Mouse (Mus musculus) hindbrain, embryonic 12.5 days (tissue): ENCODE measurements around the gene Sap30l. TPM values are rescaled to one million over a fixed set of nuclear protein-coding genes. Genes with fewer than 3 reads are reported as not detected.
"Not testable (repeated sequence)": the region's sequence is repeated elsewhere in the genome, so short reads cannot be mapped to it uniquely, and the experiment has no call there.

Source experiments
- ATAC-seq: fragments of 200-750 bp; cut with Nextera tagmentation; 2 replicates; pipeline ENCODE4 v1.8.0; 2017; ENCODE audit warnings: moderate TSS enrichment; ENCODE audit not compliant: low FRiP score
- H3K27ac ChIP-seq: fragments of 300-500 bp; sonication (generic); 2 replicates; pipeline ENCODE4 v1.5.1; 2016; ENCODE audit warnings: mild to moderate bottlenecking
- H3K27me3 ChIP-seq: fragments of 300-500 bp; sonication (generic); 2 replicates; pipeline ENCODE4 v1.6.1; 2016; ENCODE audit warnings: mild to moderate bottlenecking
- H3K36me3 ChIP-seq: fragments of 300-500 bp; sonication (generic); 2 replicates; pipeline ENCODE4 v1.6.1; 2016; ENCODE audit warnings: mild to moderate bottlenecking
- H3K4me1 ChIP-seq: fragments of 300-500 bp; sonication (generic); 2 replicates; pipeline ENCODE4 v1.6.1; 2016
- H3K4me2 ChIP-seq: fragments of 300-500 bp; sonication (generic); replicated peaks from 2 replicates; pipeline ENCODE4 v1.6.1; 2016; ENCODE audit warnings: mild to moderate bottlenecking
- H3K4me3 ChIP-seq: fragments of 300-500 bp; sonication (generic); 2 replicates; pipeline ENCODE4 v1.5.1; 2016; ENCODE audit warnings: mild to moderate bottlenecking
- H3K9ac ChIP-seq: fragments of 300-500 bp; sonication (generic); 2 replicates; pipeline ENCODE4 v1.6.1; 2016; ENCODE audit warnings: mild to moderate bottlenecking, moderate library complexity
- H3K9me3 ChIP-seq: fragments of 300-500 bp; sonication (generic); replicated peaks from 2 replicates; pipeline ENCODE4 v1.6.1; 2016; ENCODE audit warnings: mild to moderate bottlenecking
- WGBS: fragments of 180-500 bp; shearing (Covaris S2); methylation state at CpG from one replicate; pipeline ENCODE4 v1.1.7; 2016; 5-methylcytosine and 5-hydroxymethylcytosine counted together
- polyA plus RNA-seq: library from polyadenylated mRNA; unstranded; fragments of >200 nt; fragmentation: Nextera tagmentation; extraction: Ambion mirVana; gene quantifications from 2 replicates; pipeline ENCODE4 v1.2.1, GENCODE M21; 2016

Gene Sap30l
- polyA plus RNA-seq, 1 experiment from 2014 or later = 20.8 TPM

GRCm38 (mm10) chr11:57835331-57835730, 33.9 kb downstream of the Sap30l start:
- Histone ChIP-seq H3K4me3 (no peak overlapping the region), H3K4me2 (no peak overlapping the region), H3K4me1 (peaks cover 8% of the 10 kb centered on the region; the same call in 1 of the 2 replicates), H3K9ac (no peak overlapping the region), H3K9me3 (no peaks in the 10 kb centered on the region), H3K27me3 (peaks cover 98% of the 10 kb centered on the region), H3K36me3 (no peaks in the 10 kb centered on the region), H3K27ac (no peak overlapping the region)
- ATAC-seq = no peak
- 12% methylated on average over 2 of the region's 2 CpGs for WGBS

- Histone ChIP-seq H3K9me3 (no peaks in the 10 kb centered on the region), H3K36me3 (no peaks in the 10 kb centered on the region), H3K4me2 (no peak overlapping the region), H3K27ac (no peak overlapping the region), H3K4me3 (no peak overlapping the region), H3K27me3 (peaks cover 98% of the 10 kb centered on the region), H3K9ac (no peak overlapping the region), H3K4me1 (peaks cover 8% of the 10 kb centered on the region; the same call in 1 of the 2 replicates)
- WGBS = 4% methylated on average over 3 of the region's 3 CpGs
- no peak for ATAC-seq
Observed at GRCm38 (mm10) chr11:57835931-57836330, 34.5 kb downstream of the Sap30l start.

DNA sequence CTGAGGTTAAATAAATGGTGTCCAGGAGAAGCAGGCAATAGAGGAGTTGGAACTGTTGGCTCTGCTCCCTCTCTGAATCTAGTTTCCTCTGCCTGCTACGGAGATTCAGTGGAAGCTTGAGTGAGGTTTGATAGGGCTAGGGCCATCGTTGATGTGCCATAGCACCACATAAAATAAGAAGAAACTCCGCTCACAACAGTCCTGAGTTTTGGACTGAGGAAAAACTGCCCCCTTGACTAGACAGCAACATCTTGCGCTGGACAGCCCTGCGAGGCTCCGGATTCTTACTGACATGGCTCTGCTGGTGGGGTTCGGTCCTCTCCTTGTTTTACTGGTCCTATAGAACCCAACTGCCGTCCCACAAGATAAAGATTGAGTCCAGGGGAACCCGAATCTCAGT, 35.0 kb downstream of the Sap30l start:
- no peak for ATAC-seq
- H3K4me2 ChIP-seq = no peak overlapping the region
- peaks cover 8% of the 10 kb centered on the region; the same call in 1 of the 2 replicates for H3K4me1 ChIP-seq
- H3K9ac ChIP-seq = no peak overlapping the region
- H3K9me3 ChIP-seq = no peaks in the 10 kb centered on the region
- no peak overlapping the region for H3K4me3 ChIP-seq
- peaks cover 98% of the 10 kb centered on the region for H3K27me3 ChIP-seq
- H3K36me3 ChIP-seq = no peaks in the 10 kb centered on the region
- WGBS = 2% methylated on average over 9 of the region's 9 CpGs
- no peak overlapping the region for H3K27ac ChIP-seq

GRCm38 (mm10) chr11:57836872-57837680, 35.6 kb downstream of the Sap30l start:
- no peak overlapping the region for H3K27ac ChIP-seq
- H3K9ac ChIP-seq = no peak overlapping the region
- H3K36me3 ChIP-seq = no peaks in the 10 kb centered on the region
- no peak overlapping the region for H3K4me2 ChIP-seq
- ATAC-seq = no peak
- peaks cover 8% of the 10 kb centered on the region; the same call in 1 of the 2 replicates for H3K4me1 ChIP-seq
- H3K27me3 ChIP-seq = peaks cover 97% of the 10 kb centered on the region
- no peaks in the 10 kb centered on the region for H3K9me3 ChIP-seq
- 1% methylated on average over 38 of the region's 38 CpGs for WGBS
- H3K4me3 ChIP-seq = no peak overlapping the region; the same call in 1 of the 2 replicates

DNA sequence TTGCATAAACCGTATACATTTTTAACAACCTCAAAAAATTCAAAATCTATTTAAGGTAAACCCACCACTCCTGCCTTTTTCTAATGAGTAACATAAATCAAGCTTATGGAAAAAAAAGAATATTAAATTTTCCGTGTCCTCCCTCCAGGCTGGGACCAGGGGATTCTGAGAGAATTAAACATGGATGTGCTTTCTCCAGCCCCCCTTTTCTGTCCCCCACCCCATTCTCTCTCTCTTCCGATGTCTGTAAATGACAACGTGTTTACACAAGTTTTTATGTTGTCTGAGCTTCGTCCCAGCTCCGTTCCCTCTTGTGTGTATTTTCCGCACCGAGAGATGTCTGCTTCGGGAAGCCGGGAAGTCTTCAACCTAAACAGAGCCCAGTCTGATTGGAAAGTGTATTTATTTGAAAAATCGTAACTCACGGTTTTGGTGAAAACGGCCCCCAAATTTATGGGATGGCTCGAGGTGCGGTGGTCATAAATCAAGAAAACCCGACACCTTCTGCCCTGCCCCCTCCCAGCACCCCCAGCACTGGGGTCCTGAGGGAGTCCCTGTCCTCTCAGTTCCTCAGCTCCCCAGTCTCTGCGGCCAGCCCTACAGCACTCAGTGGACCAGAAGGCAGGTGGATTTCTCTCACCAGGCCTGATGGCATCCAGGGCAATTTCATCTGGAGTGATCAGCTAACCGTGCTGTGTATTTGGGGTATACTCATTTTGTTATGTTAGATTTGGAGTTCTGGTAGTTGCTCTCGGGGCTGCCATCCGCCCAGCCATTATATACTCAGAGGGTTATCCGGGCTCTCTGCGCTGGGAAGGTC, 36.6 kb downstream of the Sap30l start:
- Histone ChIP-seq H3K9me3 (no peaks in the 10 kb centered on the region), H3K9ac (no peak overlapping the region), H3K27me3 (peaks cover 97% of the 10 kb centered on the region), H3K4me3 (no peak overlapping the region), H3K4me2 (no peak overlapping the region), H3K27ac (no peak overlapping the region), H3K4me1 (peaks cover 8% of the 10 kb centered on the region; the same call in 1 of the 2 replicates), H3K36me3 (no peaks in the 10 kb centered on the region)
- no peak for ATAC-seq
- 6% methylated on average over 22 of the region's 22 CpGs for WGBS

GRCm38 (mm10) chr11:57840986-57841385, 39.5 kb downstream of the Sap30l start:
- H3K4me1 ChIP-seq = peaks cover 3% of the 10 kb centered on the region; the same call in 1 of the 2 replicates
- H3K27ac ChIP-seq = no peak overlapping the region
- H3K4me3 ChIP-seq = no peak overlapping the region
- H3K9me3 ChIP-seq = no peaks in the 10 kb centered on the region
- no peak overlapping the region for H3K4me2 ChIP-seq
- no peak overlapping the region for H3K9ac ChIP-seq
- no peak for ATAC-seq
- peaks cover 80% of the 10 kb centered on the region for H3K27me3 ChIP-seq
- H3K36me3 ChIP-seq = no peaks in the 10 kb centered on the region
- 17% methylated on average over 10 of the region's 10 CpGs for WGBS

DNA sequence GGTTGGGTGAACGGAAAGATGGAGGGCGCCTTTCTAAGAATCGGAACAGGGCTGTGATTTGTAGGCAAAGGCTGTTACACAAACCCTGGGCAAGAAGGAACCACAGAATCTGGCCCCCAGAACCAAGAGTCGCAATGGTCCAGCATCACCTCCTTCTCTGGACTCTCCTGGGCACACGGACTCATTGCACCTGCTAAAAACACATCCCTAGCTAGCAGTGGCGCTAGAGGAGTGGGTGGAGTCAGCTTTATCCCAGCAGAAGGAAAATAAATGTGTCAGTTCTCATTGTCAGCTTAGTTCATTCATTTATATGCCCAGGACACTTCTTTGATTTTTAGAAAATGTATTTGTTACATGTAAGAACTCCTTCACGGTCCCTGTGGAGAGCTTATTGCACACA, 40.0 kb downstream of the Sap30l start:
- H3K9ac ChIP-seq = no peak overlapping the region
- no peak overlapping the region for H3K4me2 ChIP-seq
- H3K4me3 ChIP-seq = no peak overlapping the region
- peaks cover 3% of the 10 kb centered on the region; the same call in 1 of the 2 replicates for H3K4me1 ChIP-seq
- peaks cover 77% of the 10 kb centered on the region for H3K27me3 ChIP-seq
- ATAC-seq = no peak
- H3K36me3 ChIP-seq = no peaks in the 10 kb centered on the region
- WGBS = 31% methylated on average over 7 of the region's 7 CpGs
- no peak overlapping the region for H3K27ac ChIP-seq
- H3K9me3 ChIP-seq = no peaks in the 10 kb centered on the region

DNA sequence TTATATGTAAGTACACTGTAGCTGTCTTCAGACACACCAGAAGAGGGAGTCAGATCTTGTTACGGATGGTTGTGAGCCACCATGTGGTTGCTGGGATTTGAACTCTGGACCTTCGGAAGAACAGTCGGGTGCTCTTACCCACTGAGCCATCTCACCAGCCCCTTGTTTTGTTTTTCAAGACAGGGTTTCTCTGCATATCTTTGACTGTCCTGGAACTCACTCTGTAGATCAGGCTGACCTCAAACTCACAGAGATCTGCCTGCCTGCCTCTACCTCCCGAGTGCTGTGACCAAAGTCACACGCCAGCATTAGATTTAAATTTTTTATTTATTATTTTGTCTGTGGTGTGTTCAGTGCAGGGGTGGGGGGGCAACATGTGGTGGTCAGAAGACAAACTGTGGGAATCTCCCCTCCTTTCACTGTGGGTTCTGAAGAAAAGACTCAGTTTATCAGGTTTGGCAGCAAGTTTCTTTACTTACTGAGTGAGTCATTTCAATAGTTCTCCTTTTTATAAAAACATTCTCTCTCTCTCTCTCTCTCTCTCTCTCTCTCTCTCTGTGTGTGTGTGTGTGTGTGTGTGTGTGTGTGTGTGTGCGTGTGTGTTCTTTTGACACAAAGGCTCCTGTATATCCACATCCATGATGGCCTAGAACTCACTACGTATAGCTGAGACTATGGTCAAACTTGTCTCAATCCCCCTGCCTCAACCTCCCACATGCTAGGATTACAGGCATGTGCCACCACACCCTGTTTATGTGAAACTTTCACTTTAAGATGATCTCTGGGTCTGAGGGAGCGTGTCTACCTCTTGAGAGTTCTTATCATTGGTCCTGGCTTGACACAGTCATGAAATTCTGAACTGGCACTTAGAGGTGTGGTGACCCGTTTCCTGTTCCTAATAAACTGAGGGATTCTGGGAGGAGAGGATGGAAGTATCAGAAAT, 45.3 kb downstream of the Sap30l start:
- not testable (repeated sequence) for H3K4me2 ChIP-seq, H3K36me3 ChIP-seq, H3K4me1 ChIP-seq, ATAC-seq, H3K9me3 ChIP-seq, H3K4me3 ChIP-seq, H3K9ac ChIP-seq, H3K27ac ChIP-seq
- WGBS = 84% methylated on average over 7 of the region's 9 CpGs
- H3K27me3 ChIP-seq = peaks cover 49% of the 10 kb centered on the region

DNA sequence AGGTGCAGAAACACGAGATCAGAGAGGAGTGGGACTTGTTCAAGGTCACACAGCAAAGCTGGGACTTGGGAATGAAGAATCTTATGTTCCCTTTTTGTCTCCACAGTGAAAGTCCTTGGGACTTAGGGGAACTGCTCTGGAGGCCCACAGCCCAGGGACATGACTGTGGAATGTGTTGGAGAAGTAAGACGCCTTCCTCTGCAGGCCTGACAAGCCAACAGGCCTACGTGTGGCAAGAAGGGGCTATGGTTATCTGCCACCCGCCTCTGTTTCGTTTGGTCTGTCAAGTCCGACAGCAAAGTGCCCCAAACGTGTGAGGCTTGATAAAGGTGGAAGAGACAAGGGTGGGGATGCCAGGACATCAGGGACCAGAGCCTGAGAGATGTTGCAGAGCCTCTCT, 46.0 kb downstream of the Sap30l start:
- no peak overlapping the region for H3K27ac ChIP-seq
- ATAC-seq = no peak
- no peaks in the 10 kb centered on the region for H3K36me3 ChIP-seq
- H3K9ac ChIP-seq = no peak overlapping the region
- WGBS = 68% methylated on average over 7 of the region's 7 CpGs
- no peak overlapping the region for H3K4me3 ChIP-seq
- peaks cover 43% of the 10 kb centered on the region for H3K27me3 ChIP-seq
- no peaks in the 10 kb centered on the region for H3K9me3 ChIP-seq
- H3K4me1 ChIP-seq = no peaks in the 10 kb centered on the region
- H3K4me2 ChIP-seq = no peak overlapping the region

GRCm38 (mm10) chr11:57850298-57850697, 48.9 kb downstream of the Sap30l start:
- no peak overlapping the region for H3K4me2 ChIP-seq
- 55% methylated on average over 7 of the region's 7 CpGs for WGBS
- H3K9me3 ChIP-seq = no peaks in the 10 kb centered on the region
- H3K27ac ChIP-seq = no peak overlapping the region
- no peak overlapping the region for H3K9ac ChIP-seq
- ATAC-seq = no peak
- no peaks in the 10 kb centered on the region for H3K36me3 ChIP-seq
- H3K4me3 ChIP-seq = no peak overlapping the region
- H3K27me3 ChIP-seq = peaks cover 32% of the 10 kb centered on the region
- H3K4me1 ChIP-seq = no peaks in the 10 kb centered on the region

GRCm38 (mm10) chr11:57850931-57851330, 49.5 kb downstream of the Sap30l start:
- Histone ChIP-seq H3K9me3 (no peaks in the 10 kb centered on the region), H3K4me1 (no peaks in the 10 kb centered on the region), H3K27ac (no peak overlapping the region), H3K36me3 (no peaks in the 10 kb centered on the region), H3K4me3 (no peak overlapping the region), H3K27me3 (peaks cover 25% of the 10 kb centered on the region), H3K9ac (no peak overlapping the region), H3K4me2 (no peak overlapping the region)
- WGBS = 47% methylated on average over 3 of the region's 3 CpGs
- ATAC-seq = no peak

DNA sequence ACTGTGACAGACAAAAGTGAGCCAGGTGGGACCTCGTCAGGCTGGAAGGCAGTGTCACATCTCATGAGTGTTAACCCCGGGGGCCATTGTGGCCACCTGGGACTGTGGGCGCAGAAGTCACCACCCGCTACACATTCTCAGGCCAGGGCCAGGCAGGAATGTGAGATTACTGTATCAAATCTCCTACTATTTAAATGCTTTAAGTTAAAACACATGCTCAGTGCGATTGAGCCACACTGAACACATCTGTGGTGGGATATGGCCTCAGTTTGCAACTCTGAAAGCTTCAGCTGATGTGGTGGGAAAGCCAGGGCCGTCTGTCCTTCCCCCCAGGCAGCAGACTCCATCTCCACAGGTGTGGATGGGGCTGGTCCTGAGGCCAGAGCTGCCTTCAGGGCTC, 52.1 kb downstream of the Sap30l start:
- Histone ChIP-seq H3K4me1 (no peaks in the 10 kb centered on the region), H3K9ac (no peak overlapping the region), H3K36me3 (no peaks in the 10 kb centered on the region), H3K27me3 (peaks cover 17% of the 10 kb centered on the region), H3K4me3 (no peak overlapping the region), H3K27ac (no peak overlapping the region), H3K9me3 (no peaks in the 10 kb centered on the region), H3K4me2 (no peak overlapping the region)
- 59% methylated on average over 6 of the region's 6 CpGs for WGBS
- no peak for ATAC-seq
